Mouse (Mus musculus): Measurements from ENCODE around the gene H2afy. TPM values are rescaled to one million over a fixed set of nuclear protein-coding genes. Genes with fewer than 3 reads are reported as not detected.

Gene H2afy
- total RNA-seq, 2 experiments from 2014 or later = 50.9 to 53.9 TPM

DNA sequence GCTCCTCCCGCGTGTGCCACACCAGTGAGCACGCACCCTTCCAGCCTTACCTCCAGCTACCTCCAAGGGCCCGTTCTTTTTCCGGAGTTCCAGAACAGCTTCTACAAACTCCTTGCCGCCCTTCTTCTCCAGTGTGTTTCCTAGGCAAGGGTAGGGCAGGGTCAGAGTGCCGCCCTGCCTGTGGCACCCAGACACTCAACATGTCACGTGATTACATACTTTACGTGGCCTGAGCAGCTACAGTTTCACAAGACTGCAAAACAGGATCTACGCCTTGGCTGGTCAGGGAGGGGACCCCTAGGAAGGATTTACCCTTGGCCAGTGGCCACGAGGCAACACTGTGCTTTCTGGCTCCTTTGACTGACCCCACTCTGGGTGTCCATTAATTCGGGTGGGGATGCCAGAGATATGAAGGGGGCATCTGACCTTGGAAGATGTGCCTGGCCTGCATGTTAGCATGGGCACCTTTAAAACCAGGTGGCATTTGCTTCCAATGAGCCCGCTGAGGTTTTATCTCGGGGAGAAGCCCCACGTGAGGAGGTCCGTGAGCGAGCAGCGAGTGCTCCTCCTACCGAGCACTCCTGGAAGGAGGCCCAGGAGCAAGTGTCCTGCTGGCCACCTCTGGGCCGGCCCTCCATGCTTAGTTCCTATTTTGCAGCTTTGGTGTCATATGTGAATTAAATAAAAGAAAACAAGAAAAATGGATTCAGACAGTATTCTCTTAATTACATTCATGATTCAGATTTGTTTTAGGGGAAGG, 51.8 kb downstream of the H2afy start:
- DNase-seq (ENCODE audit: low spot score) = no peak
- intact Hi-C loops (cut with DNase I) = no loop called here

DNA sequence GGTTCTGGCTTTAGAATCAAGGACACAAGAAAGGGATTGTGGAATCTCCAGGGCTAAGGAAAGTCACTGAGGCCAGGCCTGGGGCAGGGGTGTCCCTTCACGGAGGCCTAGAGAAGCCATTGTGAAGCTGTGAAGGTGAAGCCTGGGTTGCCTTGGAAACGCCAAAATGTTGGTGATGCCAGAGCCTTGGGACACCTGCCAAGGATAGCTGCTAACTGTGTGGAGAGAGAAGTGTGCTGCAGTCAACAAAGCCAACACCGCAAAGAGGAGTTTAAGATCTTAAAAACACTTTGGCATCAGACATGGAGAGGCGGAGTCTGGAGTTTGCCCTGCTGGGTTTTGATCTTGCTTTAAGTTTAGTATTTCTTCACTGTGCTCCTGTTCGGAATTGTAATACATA, 54.5 kb downstream of the H2afy start:
- intact Hi-C loops (cut with DNase I) = no loop called here
- no peak for DNase-seq (ENCODE audit: low spot score)

DNA sequence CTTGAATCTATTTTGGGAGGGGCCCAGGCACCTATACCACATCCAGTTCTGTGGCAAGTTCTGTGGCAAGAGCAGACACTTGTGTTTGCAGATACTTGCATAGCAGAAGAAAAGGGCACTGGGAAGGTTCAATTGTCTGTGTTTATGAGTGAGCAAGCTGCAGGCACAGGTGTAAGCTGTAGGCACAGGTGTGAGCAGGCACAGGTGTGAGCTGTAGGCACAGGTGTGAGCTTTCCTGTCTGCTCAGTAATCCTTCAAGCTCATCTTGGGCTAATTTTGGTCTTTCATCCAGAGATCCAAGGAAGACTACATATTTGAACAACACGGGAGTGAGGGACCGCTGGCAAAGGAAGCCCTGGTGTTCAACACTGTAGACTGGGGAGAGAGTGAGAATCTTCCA, 56.5 kb downstream of the H2afy start:
- DNase-seq (ENCODE audit: low spot score) = no peak
- intact Hi-C loops (cut with DNase I) = no loop called here

DNA sequence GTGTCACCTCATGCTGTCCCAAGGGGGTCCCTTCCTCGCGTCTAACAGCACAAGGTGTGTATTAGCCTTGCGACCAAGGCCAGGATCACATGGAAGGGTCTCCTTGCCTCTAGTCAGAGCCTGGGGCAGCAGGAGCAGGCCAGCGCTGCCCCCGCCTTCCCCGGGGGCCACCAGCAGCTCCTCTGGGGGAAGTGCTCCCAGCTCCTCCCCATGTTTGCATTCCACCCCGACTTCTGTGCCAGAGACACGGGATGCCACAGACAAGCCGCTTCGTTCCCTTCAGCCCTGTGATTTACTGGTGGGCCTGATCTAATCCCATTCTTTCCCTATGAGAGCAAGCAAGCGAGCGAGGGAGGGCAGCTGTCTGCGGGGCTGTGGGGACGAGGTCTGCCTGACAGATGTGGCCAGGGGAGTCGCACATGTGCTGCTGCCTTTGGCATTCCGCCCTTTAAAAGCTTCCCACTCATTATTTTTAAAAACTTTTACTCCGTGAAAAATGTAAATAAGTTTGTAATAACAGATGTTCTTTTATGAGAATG, 57.4 kb downstream of the H2afy start:
- DNase-seq (ENCODE audit: low spot score) = no peak
- intact Hi-C loops (cut with DNase I) = no loop called here

DNA sequence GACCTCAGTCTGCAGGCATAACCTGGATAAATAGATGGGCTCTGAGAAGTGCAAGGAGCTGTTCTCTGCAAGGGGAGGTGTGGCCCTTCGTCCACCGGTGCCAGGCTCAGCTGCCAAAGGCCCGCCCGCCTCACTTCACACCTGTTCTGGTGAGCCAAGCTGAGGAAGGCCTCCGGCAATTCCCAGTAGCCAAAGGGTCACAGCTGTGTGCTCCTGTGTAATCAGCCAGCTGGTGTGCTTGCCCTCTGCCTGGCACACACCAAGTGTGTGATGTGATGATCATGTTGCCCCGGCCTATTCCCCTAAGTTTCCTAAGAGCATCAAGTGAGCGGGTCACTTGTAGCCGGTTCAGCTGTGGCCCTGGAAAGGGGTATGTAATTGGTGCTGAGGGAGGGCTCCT, 60.2 kb downstream of the H2afy start:
- intact Hi-C loops (cut with DNase I) = no loop called here
- no peak for DNase-seq (ENCODE audit: low spot score)

DNA sequence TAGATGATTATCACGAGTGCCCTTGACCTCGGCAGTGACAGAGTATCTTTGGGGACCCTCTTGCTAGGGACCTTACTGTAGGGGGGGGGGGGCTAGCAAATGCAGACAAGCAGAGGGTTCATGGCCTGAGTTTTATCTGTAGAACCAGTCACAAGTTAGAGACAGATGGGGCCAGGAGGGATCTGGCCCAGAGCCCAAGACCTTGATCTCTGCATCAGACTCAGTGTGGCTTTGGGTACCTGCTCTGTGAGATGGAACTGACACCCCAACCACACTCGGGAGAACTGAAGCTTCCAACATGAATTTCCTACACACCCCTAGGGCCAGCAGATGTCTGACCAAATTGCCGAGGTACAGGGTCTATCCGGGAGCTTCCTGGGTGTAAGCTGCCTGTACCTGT, 63.0 kb downstream of the H2afy start:
- intact Hi-C loops (cut with DNase I) = no loop called here

DNA sequence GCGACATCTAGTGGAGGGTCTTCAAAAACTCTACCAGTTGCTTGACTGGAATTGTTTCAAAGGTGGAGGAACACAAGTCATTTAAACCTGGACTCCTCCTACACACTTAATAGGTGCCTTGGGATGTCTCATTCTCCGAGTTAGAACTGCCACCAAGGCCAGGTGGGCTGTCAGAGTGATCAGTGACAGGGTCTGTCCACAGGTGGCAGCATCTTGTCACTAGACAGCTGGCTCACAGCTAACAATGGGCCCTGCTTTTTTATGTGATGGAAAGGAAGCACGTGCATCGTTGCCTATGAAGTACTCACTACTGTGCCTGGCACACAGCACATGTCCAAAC, 63.9 kb downstream of the H2afy start:
- DNase-seq (ENCODE audit: low spot score) = no peak
- intact Hi-C loops (cut with DNase I) = no loop called here

More for the DNA sequence above, 63.0 kb downstream of the H2afy start:
- no peak for DNase-seq (ENCODE audit: low spot score)

DNA sequence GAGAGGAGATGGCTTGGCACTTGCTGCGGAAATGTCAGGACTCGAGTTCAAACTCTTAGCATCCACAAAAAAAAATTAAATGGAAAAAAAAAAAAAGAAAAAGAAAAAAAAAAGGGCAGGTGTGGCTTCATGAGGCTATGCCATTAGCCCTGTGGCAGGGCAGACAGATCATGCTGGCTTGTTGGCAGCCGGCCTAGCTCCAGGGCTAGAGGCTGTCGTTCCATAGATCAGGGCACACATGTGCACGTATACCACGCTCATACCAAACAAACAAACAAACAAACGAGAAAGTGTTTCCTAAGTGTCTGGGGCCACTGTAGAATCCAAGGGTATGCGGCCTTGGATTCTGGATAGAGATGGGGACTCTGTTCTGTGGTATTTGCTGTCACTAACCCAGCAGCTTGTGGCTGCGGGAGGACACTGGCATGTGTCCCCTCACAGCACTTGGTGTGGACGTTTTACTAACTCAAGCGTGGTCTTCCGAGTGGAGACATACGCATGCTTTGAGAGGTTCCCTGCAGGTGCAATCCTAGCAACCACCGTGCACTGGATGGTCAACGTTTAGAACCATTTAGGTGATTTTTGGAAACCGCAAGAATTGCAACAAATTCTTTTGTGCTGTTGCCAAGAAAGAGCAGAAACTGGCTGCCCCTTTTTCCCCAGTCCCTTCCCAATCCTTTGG, 64.4 kb downstream of the H2afy start:
- intact Hi-C loops (cut with DNase I) = no loop called here
- no peak for DNase-seq (ENCODE audit: low spot score)

DNA sequence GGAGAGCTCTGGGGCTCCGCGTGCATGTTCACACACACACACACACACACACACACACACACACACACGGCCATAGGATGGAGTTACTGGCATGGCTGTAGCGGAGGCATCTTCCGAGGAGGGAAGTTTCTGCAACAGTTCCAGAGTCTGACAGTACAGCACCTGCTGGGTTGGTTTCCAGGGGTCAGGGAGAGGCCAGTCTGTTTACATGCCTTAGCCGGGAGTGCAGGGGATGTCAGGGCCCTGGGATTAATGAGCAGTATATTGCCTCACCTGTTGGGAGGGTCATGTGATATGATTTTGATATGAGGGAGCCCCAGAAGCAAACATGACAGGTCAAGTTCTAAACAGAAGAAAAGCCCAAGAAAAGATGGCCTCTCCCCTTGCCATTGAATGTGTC, 66.5 kb downstream of the H2afy start:
- intact Hi-C loops (cut with DNase I) = no loop called here
- no peak for DNase-seq (ENCODE audit: low spot score)

DNA sequence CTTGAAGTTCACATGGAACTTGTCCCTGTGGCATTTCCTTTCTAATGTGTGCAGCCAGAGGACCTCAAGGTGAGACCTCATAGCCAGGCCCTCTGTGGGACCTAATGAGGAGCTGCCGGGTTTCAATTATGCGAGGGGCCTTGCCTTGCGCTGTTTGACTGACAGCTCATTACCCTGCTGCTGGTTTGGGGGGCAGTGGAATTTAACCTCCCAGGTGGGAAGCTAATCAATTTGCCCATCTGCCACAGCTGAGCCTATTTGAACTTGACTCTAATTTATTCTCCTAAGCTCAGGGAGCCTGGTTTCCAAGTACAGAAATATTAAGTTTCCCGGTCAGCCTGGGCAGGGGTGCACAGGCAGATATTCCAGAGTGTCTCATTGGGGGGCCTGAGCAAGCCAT, 67.6 kb downstream of the H2afy start:
- intact Hi-C loops (cut with DNase I) = no loop called here
- no peak for DNase-seq (ENCODE audit: low spot score)

DNA sequence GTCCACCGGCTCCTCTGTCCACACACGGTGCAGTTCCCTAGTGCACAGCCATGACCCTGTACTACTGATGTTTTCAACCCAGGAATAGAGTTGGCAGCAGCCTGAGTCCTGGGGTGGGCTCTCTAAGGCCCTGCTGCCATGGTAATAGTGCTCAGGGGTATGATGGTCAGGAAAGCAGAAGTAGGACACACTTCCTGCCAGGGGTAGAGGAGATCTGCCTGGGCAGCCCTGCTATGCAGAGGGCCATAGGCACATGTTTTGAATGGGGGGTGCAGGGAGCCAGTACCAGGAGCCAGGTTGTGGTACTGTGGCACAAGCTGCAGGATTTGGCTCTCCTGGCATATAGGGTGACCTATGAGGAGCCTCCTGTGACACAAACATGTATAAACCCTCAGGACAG, 69.3 kb downstream of the H2afy start:
- no peak for DNase-seq (ENCODE audit: low spot score)
- intact Hi-C loops (cut with DNase I) = no loop called here

DNA sequence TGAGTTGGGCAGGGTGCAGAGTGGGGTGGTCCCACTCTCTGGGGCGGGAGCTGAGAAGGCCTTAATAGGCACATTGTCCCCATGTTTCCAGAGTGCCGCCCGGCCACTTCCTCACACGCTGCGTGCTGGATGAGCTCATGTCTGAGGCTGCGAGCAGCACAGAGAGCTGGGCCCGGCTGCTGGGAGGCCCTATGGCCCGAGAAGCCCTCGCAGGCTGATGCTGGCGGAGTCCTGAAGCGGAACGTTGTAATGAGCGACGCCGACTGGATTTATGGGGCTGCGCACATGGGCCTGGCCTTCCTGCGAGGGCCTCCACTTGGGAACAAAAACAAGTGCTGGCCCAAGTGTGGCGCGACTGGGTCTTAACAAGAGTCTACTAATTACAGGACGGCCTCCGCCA, 70.0 kb downstream of the H2afy start:
- no peak for DNase-seq (ENCODE audit: low spot score)
- intact Hi-C loops (cut with DNase I) = no loop called here

DNA sequence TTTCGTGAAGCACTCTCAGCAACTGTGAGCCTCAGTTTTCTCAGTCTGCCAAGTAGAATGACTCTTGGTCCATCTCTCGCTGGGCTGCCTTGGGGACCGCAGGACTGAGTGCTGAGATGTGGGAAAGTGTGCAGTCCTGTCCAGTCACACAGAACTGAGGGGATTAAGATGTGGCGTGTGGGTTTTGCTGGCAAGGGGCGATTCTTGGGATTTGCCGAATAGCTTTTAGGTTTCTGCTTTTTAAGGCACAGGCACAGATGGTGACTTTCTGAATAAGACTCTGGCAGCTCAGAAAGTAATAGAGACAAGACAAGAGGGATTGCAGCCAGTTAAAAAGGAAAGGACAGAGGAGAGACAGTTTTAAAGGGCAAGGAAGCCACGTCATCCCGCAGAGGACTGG, 78.4 kb downstream of the H2afy start:
- intact Hi-C loops (cut with DNase I) = no loop called here

DNA sequence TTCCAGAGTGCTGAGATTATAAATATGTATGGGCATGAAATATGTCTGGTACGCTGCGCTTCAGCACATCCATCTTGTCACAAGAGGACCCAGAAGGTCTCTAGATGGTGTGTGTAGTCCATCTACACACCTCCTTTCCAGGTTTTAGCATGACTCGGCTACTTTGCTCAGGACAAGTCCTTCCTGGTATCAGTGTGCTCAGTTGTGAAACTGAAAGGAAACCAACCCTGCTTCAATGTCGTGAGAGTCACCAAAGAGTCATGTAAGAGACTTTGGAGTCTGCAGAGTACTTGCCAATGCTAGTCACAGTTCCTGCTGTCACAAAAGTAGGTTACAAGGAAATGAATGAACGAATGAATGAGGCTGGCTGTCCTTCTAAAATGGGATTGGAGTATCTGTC, 80.4 kb downstream of the H2afy start:
- intact Hi-C loops (cut with DNase I) = no loop called here
- DNase-seq (ENCODE audit: low spot score) = no peak

More for the DNA sequence above, 78.4 kb downstream of the H2afy start:
- no peak for DNase-seq (ENCODE audit: low spot score)

DNA sequence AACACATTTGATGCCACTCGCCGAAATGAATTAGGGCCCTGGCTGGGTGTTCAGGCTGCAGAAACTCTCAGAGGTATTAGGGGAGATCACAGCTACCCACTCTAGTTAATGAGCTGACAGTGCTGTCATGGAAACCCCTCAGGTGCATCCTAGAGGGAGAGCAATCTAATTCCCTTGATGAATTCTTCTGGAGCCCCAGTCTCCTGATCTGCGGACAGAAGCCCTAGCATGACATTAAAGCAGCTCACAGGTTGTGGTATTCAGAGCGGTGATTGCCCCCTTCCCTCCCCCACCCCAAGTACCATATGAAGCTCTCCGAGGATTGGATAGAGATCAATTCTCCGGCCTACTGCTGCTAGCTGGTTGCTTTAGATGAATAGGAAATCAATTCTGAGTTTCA, 82.1 kb downstream of the H2afy start:
- intact Hi-C loops (cut with DNase I) = no loop called here
- no peak for DNase-seq (ENCODE audit: low spot score)

DNA sequence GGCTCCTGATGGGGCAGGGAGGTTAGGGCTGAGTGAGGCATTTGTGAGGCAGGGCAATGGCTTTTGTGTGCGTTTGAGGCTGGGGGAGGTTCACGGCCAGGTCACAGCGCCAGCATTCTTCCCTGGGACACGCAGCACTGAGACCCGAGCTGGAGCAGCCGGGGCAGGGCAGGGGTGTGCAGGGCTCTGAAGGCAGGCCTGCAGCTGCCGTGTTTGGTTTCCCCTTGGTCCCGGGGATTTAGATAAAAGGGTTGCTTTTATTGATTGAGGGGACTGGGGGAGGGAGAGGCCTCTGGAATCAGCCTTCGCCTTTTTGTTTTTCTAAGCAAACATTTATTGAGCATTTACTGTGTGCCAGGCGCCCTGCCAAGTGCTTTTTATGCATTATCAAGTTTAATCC, 83.4 kb downstream of the H2afy start:
- intact Hi-C loops (cut with DNase I) = no loop called here
- DNase-seq (ENCODE audit: low spot score) = no peak

DNA sequence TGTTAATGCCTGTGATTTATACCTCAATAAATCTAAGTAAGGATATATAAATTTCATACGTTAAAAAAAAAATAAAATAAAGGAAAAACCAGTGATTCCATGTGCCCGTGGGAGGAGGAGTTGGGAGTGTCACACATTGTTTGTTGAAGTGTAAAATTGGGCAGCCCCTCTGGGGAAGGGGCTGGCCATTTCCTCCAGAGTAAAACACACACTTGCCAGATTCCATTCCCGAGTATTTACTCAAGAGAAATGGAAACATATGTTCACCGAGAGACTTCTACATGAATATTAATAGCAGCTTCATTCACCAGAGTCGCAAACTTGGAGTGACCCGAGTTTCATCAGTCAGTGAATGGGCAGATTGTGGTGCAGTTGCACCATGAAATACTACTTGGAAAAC, 85.9 kb downstream of the H2afy start:
- intact Hi-C loops (cut with DNase I) = no loop called here
- no peak for DNase-seq (ENCODE audit: low spot score)

DNA sequence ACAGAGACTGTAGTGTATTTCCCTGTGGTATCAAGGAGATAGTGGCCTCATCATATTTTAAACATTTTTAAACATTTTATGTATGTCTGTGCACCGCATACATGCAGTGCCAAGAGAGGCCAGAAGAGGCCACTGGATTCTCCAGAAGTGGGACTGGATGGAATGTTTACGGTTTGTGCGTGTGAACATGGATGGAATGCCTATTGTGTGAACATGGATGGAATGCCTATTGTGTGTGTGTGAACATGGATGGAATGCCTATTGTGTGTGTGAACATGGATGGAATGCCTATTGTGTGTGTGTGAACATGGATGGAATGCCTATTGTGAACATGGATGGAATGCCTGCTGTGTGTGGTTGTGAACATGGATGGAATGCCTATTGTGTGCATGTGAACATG, 93.9 kb downstream of the H2afy start:
- no peak for DNase-seq (ENCODE audit: low spot score)
- intact Hi-C loops (cut with DNase I) = no loop called here

DNA sequence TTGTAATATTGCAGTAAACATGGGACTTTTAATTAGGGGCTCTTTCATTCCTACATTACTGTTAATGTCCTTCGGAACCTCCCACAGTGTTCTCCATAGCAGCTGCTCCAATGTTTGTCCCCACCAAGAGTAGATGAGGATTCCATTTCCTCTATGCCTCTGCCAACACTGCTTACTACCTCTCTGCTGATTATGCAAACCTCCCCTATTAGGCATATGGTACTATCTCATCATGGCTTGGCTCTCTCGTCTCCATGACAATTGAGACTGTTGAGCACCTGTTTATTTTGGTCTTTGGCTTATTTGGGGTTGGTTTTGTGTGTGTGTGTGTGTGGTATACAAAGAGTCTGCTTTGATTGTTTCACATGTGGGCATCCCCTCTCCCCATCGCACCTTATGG, 95.5 kb downstream of the H2afy start:
- intact Hi-C loops (cut with DNase I) = no loop called here
- no peak for DNase-seq (ENCODE audit: low spot score)

DNA sequence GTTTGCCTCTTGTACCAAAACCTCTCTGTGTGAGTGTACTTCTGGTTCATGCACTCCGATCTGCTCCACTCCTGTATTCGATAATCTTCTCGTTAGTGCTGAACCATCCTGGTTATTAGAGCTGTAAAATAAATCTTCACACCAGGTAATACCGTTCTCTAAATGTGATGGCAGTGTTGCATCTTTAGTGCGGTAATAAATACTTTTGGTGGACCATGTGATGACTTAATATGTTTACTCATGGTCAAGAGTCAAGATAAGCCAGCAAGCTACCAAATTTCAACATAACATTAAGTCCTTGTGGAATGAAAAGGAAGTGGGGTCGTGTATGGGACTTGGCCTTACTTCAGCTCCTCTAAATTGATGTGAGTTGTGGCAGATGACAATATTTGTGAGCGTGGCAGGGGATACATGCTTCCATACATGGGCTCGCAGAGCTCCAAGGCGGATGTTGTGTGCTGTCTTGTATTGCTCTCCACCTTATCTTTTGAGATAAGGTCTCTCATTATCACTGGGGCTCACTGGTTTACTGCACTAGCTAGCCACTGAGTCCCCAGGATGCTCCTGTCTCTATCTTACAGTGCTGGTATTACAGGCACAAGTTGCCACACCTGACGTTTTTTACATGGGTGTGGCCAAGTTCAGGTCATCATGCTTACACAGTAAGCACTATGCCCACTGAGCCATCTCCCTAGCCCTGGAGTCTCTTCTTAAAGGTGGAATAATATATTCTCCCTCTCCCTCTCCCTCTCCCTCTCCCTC, 96.4 kb downstream of the H2afy start:
- DNase-seq (ENCODE audit: low spot score) = no peak
- intact Hi-C loops (cut with DNase I) = no loop called here

DNA sequence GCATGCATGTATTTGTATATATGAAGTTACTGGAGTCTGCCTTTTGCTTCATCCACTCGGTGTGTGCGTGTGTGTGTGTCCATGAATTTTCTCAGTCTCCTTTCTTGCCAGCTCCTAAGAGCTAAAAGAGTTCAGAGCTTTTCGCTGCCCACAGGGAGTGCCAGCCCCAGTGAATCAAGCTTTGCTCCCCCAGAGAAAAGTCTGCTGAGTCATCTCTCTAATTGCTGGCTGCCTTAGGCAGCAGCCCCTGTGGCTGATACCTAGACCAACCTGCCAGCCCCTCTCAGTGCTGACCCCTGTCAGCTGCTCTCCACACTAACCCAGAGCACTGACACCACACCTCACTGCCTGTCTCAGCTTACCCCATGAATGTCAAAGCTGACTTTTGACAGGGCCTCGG, 107.2 kb downstream of the H2afy start:
- DNase-seq (ENCODE audit: low spot score) = no peak
- intact Hi-C loops (cut with DNase I) = no loop called here
